Mouse (Mus musculus): Measurements from ENCODE around the gene Fbxo17. TPM values are rescaled to one million over a fixed set of nuclear protein-coding genes. Genes with fewer than 3 reads are reported as not detected.

Gene Fbxo17
- total RNA-seq (2023): 15.6 TPM

DNA sequence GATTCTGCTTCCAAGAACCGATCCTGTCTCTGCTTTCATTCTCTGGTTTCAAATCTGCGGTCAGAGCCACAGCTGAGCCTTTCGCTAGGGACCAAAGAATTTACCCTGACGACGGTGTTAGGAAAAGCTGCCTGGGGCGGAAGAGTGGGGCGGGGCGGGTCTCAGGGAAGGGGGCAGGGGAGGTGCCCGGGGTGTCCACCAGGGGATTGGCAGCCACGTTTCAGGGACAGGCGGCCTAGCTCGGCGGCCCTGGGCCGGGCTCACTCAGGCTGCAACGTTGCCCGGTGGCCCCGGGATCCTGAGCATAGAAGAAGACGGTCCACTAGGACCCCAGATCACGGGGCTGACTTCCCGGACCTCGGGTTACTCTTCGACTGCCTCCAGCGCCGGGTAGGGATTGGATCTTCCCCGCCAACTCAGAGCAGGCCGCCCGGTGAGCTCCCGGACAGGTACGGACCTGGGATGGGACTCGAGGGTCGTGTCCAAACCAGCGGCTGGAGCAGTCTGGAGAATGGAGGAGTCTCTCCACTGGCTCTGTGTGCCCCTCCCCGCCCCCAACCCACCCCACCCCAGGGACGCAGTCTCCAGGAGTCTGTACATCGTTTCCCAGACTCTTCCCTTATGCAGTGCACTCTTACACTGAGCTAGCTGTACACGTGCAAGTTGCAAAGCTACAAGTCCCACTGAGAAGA lies at the start of gene Fbxo17:
Gene Fbxo17 (plus strand): TSS at position 215 of the 692 bp plus-strand sequence.

GRCm38 (mm10) chr7:28692545-28693320 lies 23.9 kb upstream of the Fbxo17 start, which contains the start of gene Fbxo27:
TSS of gene Fbxo27 (plus strand) at chr7:28692849.

GRCm38 (mm10) chr7:28741709-28742438 lies 25.3 kb downstream of the Fbxo17 start, which contains the start of the genes Mrps12 and Sars2:
TSS of gene Mrps12 (minus strand) at chr7:28741820.
TSS of gene Sars2 (plus strand) at chr7:28741992.

DNA sequence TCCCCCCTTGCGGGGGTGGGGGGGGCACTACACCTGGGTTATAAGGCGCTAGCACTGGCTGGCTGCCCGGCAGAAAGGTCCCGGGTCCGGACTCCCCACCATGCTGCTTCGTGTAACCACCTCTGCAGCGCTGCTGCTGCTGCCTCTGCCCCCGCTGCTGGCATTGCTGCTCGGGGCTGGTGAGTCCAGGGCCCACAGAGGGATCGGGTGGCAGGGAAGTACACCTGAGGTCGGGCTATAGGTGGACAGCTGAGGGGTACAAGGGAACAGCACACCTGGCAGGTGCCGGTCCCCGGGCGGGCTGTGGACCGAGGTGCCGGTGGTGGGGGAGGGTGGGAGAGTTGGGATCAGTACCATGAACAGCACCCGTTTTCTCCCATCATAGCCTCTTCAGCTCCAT lies 39.5 kb downstream of the Fbxo17 start, which contains the start of gene Ccer2:
Gene Ccer2 (plus strand): TSS at position 96 of the 400 bp plus-strand sequence.

GRCm38 (mm10) chr7:28766173-28766879 lies 49.7 kb downstream of the Fbxo17 start, which contains the start of gene Sirt2:
TSS of gene Sirt2 (plus strand) at chr7:28766735.

DNA sequence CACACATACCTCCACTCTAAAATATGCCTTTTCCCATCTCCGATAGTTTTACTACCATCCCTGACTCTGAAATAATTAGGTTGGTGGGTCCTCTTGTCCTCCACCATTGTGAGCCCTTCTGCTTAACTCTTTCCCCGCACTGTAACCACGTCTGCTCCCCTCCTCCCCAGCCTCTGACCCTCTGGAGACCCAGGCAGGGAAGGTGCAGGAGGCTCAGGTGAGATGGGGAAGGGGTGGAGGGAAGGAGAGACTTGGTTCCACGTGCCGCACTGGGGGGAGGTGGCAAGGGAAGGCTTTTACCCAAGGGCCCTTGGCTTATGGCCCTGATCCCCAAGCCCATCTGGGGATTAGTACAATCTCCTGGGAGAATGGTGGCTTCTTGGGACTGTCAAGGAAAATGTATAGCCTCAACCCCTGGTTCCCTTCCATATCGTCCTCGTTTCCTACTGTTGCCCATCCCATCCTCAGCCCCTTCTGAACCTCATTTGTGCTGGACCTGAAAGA lies 50.9 kb downstream of the Fbxo17 start, which contains the start of gene Nfkbib:
Gene Nfkbib (minus strand): TSS at position 51 of the 504 bp plus-strand sequence.

Other genes with a start within 250 kb of the Fbxo17 start
- not detected for gene Ifnl2, start 206.3 kb upstream of the Fbxo17 start, total RNA-seq (2023)
- gene Ifnl3, start 194.0 kb upstream of the Fbxo17 start, total RNA-seq (2023): not detected
- gene Sycn, start 175.9 kb upstream of the Fbxo17 start, total RNA-seq (2023): 1.0 TPM
- gene Nccrp1, start 169.6 kb upstream of the Fbxo17 start, total RNA-seq (2023): 0.55 TPM
- 36.4 TPM for gene Samd4b, start 118.7 kb upstream of the Fbxo17 start, total RNA-seq (2023)
- gene Pak4, start 118.6 kb upstream of the Fbxo17 start, total RNA-seq (2023): 10.5 TPM
- gene Acp7, start 85.5 kb upstream of the Fbxo17 start, total RNA-seq (2023): not detected
- 1.6 TPM for gene Fbxo27, start 24.0 kb upstream of the Fbxo17 start, total RNA-seq (2023)
- 27.1 TPM for gene Mrps12, start 25.0 kb downstream of the Fbxo17 start, total RNA-seq (2023)
- gene Sars2, start 25.2 kb downstream of the Fbxo17 start, total RNA-seq (2023): 18.2 TPM
- gene Ccer2, start 39.4 kb downstream of the Fbxo17 start, total RNA-seq (2023): not detected
- gene Sirt2, start 49.9 kb downstream of the Fbxo17 start, total RNA-seq (2023): 51.1 TPM
- 48.3 TPM for gene Nfkbib, start 50.7 kb downstream of the Fbxo17 start, total RNA-seq (2023)
- 126 TPM for gene Rinl, start 72.2 kb downstream of the Fbxo17 start, total RNA-seq (2023)
- gene Hnrnpl, start 91.7 kb downstream of the Fbxo17 start, total RNA-seq (2023): 641 TPM
- gene Ech1, start 108.4 kb downstream of the Fbxo17 start, total RNA-seq (2023): 50.1 TPM
- 9.6 TPM for gene Lgals4, start 117.0 kb downstream of the Fbxo17 start, total RNA-seq (2023)
- gene Lgals7, start 147.0 kb downstream of the Fbxo17 start, total RNA-seq (2023): not detected
- not detected for gene Capn12, start 164.6 kb downstream of the Fbxo17 start, total RNA-seq (2023)
- 149 TPM for gene Actn4, start 245.5 kb downstream of the Fbxo17 start, total RNA-seq (2023)

Measured in CD8-positive naive resting alpha-beta T cell, adult 57 days (primary cell).